Mouse (Mus musculus): Measurements from ENCODE around the gene Noct.

Gene Noct

GRCm38 (mm10) chr3:51295225-51295624, 71.0 kb downstream of the Noct start:
- TF ChIP-seq NANOG (IDR thresholded peaks at IDR 0.05; ENCODE audit: borderline replicate concordance, low read length) (no peak), CTCF (conservative IDR thresholded peaks at IDR 0.05; ENCODE audit: low read length) (no peak), POU5F1 (IDR thresholded peaks at IDR 0.05; ENCODE audit: borderline replicate concordance, low read length) (no peak)
- H3K27me3 ChIP-seq (ENCODE audit: insufficient read depth, low read length): no peaks in the 10 kb centered on the region
- H3K4me3 ChIP-seq (replicated peaks; ENCODE audit: low read length): no peak overlapping the region
- H3K9me3 ChIP-seq (ENCODE audit: low read length): 0 out of 2 replicates have a peak, but pooled peaks cover 5% of the 10 kb centered on the region
- peaks cover 13% of the 10 kb centered on the region for H3K4me1 ChIP-seq (replicated peaks; ENCODE audit: low read depth, low read length)
- no peaks in the 10 kb centered on the region for H3K36me3 ChIP-seq (ENCODE audit: insufficient read depth, low read length)

GRCm38 (mm10) chr3:51296790-51297189, 72.5 kb downstream of the Noct start:
- Histone ChIP-seq H3K27me3 (ENCODE audit: insufficient read depth, low read length) (no peaks in the 10 kb centered on the region), H3K4me3 (replicated peaks; ENCODE audit: low read length) (no peak overlapping the region), H3K4me1 (replicated peaks; ENCODE audit: low read depth, low read length) (peaks cover 13% of the 10 kb centered on the region), H3K9me3 (ENCODE audit: low read length) (peaks cover 8% of the 10 kb centered on the region; the same call in 1 of the 2 replicates), H3K36me3 (ENCODE audit: insufficient read depth, low read length) (no peaks in the 10 kb centered on the region)
- TF ChIP-seq NANOG (IDR thresholded peaks at IDR 0.05; ENCODE audit: borderline replicate concordance, low read length) (no peak), CTCF (conservative IDR thresholded peaks at IDR 0.05; ENCODE audit: low read length) (no peak)
